Mouse (Mus musculus) kidney, adult 8-10 months (tissue): Measurements from ENCODE around the gene 4930535I16Rik.
A peak's percentile ranks its signal among the peaks of the same experiment; 100 is the strongest.

Source experiments
- DNase-seq, 2 experiments: peaks; one replicate each; pipeline ENCODE4 v3.0.0; 2022

Gene 4930535I16Rik

GRCm38 (mm10) chr4:123904333-123905125 lies 13.3 kb downstream of the 4930535I16Rik start, which contains the start of gene Mycbp:
Gene Mycbp (plus strand): TSS chr4:123904832.
- DNase-seq, result peak; percentile 99

GRCm38 (mm10) chr4:123903432-123903831 lies 14.4 kb downstream of the 4930535I16Rik start:
- DNase-seq, result no peak

- peak in 1 of 2 experiments; percentile 36 for DNase-seq
Measured at GRCm38 (mm10) chr4:123898696-123899095, 19.1 kb downstream of the 4930535I16Rik start.

GRCm38 (mm10) chr4:123894295-123894694 lies 23.5 kb downstream of the 4930535I16Rik start:
- no peak for DNase-seq

DNA sequence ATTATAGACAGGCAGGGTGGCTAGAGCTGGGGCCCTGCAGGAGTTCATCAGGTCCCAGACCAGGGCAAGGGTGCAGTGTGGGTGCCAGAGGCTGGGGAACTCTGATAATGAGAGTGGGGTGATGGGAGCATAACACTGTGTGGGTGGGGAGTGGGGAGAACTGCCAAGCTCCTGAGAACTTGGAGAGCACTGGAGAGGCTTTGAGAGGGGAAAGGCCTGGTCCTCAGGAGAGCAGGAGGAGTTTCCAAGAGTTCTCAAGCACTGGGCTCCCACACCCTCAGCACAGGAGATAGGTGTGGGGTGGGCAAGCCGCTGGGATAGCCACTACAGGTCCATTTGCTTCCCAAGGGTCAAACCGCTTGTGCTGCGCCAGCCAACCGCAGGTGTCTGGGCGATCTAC lies 24.1 kb downstream of the 4930535I16Rik start:
- no peak for DNase-seq
